Comparison of ENCODE assay signal across 24 mouse cellular contexts in the genomic region with DNA sequence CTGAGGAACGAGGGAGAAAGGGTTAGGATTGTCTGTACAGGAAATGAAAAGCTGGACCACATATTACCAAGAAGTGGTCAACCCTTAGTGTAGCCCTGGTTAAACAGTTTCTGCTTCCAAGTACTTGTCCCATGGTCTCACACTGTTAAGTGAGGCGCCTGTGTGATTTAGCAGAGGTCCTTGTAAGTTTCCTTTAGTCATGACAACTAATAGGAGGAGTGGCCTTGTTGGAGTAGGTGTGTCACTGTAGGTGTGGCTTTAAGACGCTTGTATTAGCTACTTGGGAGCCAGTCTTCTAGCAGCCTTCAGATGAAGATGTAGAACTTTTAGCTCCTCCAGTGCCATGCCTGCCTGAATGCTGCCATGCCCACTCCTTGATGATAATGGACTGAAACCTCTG. TPM values are rescaled to one million over a fixed set of nuclear protein-coding genes. Genes with fewer than 3 reads are reported as not detected.
DNase-seq lines count a peak whose midpoint lies in the region; ATAC-seq and TF ChIP-seq lines count a peak whose summit lies in the region.
"Had no signal": no experiment of that assay in that cellular context is flagged by ENCODE, and none has a peak within 500 bp of the region (broad histone marks: within the 10 kb centered on the region; RNA-seq: fewer than 3 reads in every experiment).

No protein-coding gene starts in this region.

- no peak; the same call in 1 of the 2 replicates for ATAC-seq in lung, embryonic 14.5 days (ENCODE audit: insufficient read depth)
- ATAC-seq: activated CD4-positive, CD25-positive, alpha-beta regulatory T cell, adult 4 months; forebrain, embryonic 14.5 days had no signal

- no peak for TF ChIP-seq CTCF in heart, adult 2 months (IDR thresholded peaks at IDR 0.05)
- TF ChIP-seq CTCF in lung, embryonic 14.5 days (IDR thresholded peaks at IDR 0.05; ENCODE audit: low read depth) = no peak

- no peak overlapping the region for H3K4me3 ChIP-seq in heart, adult 2 months
- H3K4me3 ChIP-seq in lung, embryonic 14.5 days (ENCODE audit: low read depth, low read length) = no peak overlapping the region
- H3K4me3 ChIP-seq: embryonic facial prominence, embryonic 15.5 days; erythroblast, embryonic 14.5 days; forebrain, embryonic 10.5 days; heart, embryonic 13.5 days; hindbrain, embryonic 15.5 days had no signal

- H3K4me2 ChIP-seq in lung, embryonic 14.5 days = no peak overlapping the region
- H3K4me2 ChIP-seq: embryonic facial prominence, embryonic 15.5 days; heart, embryonic 13.5 days; hindbrain, embryonic 15.5 days had no signal

- no peaks in the 10 kb centered on the region for H3K36me3 ChIP-seq in heart, adult 2 months (ENCODE audit: control insufficient read depth, insufficient read depth, low read length)
- no peaks in the 10 kb centered on the region for H3K36me3 ChIP-seq in lung, embryonic 14.5 days (ENCODE audit: insufficient read depth)
- H3K36me3 ChIP-seq: embryonic facial prominence, embryonic 15.5 days; forebrain, embryonic 10.5 days; heart, embryonic 13.5 days; hindbrain, embryonic 15.5 days had no signal

- intact Hi-C loops in heart, adult 2 months (cut with DNase I) = no loop called here

- H3K9ac ChIP-seq in heart, adult 2 months (ENCODE audit: low read depth, low read length) = no peak overlapping the region
- H3K9ac ChIP-seq in lung, embryonic 14.5 days = no peak overlapping the region
- H3K9ac ChIP-seq: embryonic facial prominence, embryonic 15.5 days; heart, embryonic 13.5 days; hindbrain, embryonic 15.5 days had no signal

- TF ChIP-seq EP300 in heart, adult 2 months (IDR thresholded peaks at IDR 0.05; ENCODE audit: insufficient read depth, low read depth, low read length) = no peak

- H3K79me2 ChIP-seq in heart, adult 2 months (replicated peaks; ENCODE audit: control insufficient read depth, insufficient read depth, low read length) = no peaks in the 10 kb centered on the region

- H3K27ac ChIP-seq in heart, adult 2 months = no peak overlapping the region
- no peak overlapping the region for H3K27ac ChIP-seq in lung, embryonic 14.5 days (ENCODE audit: low read depth)
- H3K27ac ChIP-seq: embryonic facial prominence, embryonic 15.5 days; forebrain, embryonic 10.5 days; heart, embryonic 13.5 days; hindbrain, embryonic 15.5 days had no signal

- H3K4me1 ChIP-seq in heart, adult 2 months (ENCODE audit: control insufficient read depth, insufficient read depth, low read length) = peaks cover 1% of the 10 kb centered on the region; the same call in 1 of the 2 replicates
- 0 out of 2 replicates have a peak, but pooled peaks cover 2% of the 10 kb centered on the region for H3K4me1 ChIP-seq in lung, embryonic 14.5 days (ENCODE audit: insufficient read depth)

- H3K9me3 ChIP-seq in lung, embryonic 14.5 days (ENCODE audit: low read depth, low read length) = no peaks in the 10 kb centered on the region
- H3K9me3 ChIP-seq: embryonic facial prominence, embryonic 15.5 days; forebrain, embryonic 10.5 days; heart, embryonic 13.5 days; hindbrain, embryonic 15.5 days had no signal

- WGBS in heart, adult 2 months = 69% methylated on average over 3 of the region's 3 CpGs
- WGBS in lung, embryonic 14.5 days = 49% methylated on average over 3 of the region's 3 CpGs

- TF ChIP-seq POLR2A in heart, adult 2 months (IDR thresholded peaks at IDR 0.05; ENCODE audit: insufficient read depth, low read depth, low read length) = no peak

- no peaks in the 10 kb centered on the region for H3K27me3 ChIP-seq in heart, adult 2 months (ENCODE audit: control insufficient read depth, insufficient read depth, low read length)
- H3K27me3 ChIP-seq in lung, embryonic 14.5 days (ENCODE audit: insufficient read depth, low read length) = no peaks in the 10 kb centered on the region
- H3K27me3 ChIP-seq: embryonic facial prominence, embryonic 15.5 days; heart, embryonic 13.5 days; hindbrain, embryonic 15.5 days had no signal

- peak; percentile 36 for DNase-seq in heart, adult 11 months
- no peak for DNase-seq in heart, adult 2 months
- peak; percentile 15 for DNase-seq in lung, embryonic 14.5 days
- DNase-seq in lung, postnatal 10 days = peak; percentile 59
- no peak for DNase-seq in right cerebral cortex, postnatal 10 days (ENCODE audit: low spot score in 2 of 2)
- no peak for DNase-seq in spleen, adult 12 weeks (ENCODE audit: low spot score)
- no peak for DNase-seq in neural tube, embryonic 10.5 days (ENCODE audit: extremely low spot score, low spot score)
- DNase-seq: embryo, embryonic 11 days had no signal

RNA-seq across cellular contexts. Expression of a gene that starts 4.5 kb away (rescaled TPM):
- not detected for total RNA-seq in heart, adult 2 months (2021)
- 5.4 TPM in 1 of 2 replicates, not detected in the other for polyA plus RNA-seq in heart, adult 2 months (2012; rRNA removed)
- polyA plus RNA-seq in lung, embryonic 14.5 days (2014; fragmentation: Nextera tagmentation; extraction: Ambion mirVana) = 1.3 and 2.2 TPM in 2 replicates
- total RNA-seq: adrenal gland, adult 2 months; adrenal gland, postnatal 25 days; common myeloid progenitor, adult 5-6 weeks; gastrocnemius, postnatal 10 days; heart, postnatal 36 days; MEL had no signal
- polyA plus RNA-seq: activated CD4-positive, CD25-positive, alpha-beta regulatory T cell, adult 4 months; adrenal gland, adult 2 months; C2C12; embryonic facial prominence, embryonic 11.5 days; erythroblast, embryonic 14.5 days; heart, embryonic 13.5 days; heart, postnatal 0 days had no signal

Comparison
In these comparisons a context has a peak if more than half of its experiments do, and no peak if none do; other contexts are left out.
1. DNase-seq: peak in heart, adult 11 months (single experiment), lung, embryonic 14.5 days (single experiment) and lung, postnatal 10 days (single experiment); none in heart, adult 2 months (0 of 2), right cerebral cortex, postnatal 10 days (0 of 2), spleen, adult 12 weeks (single experiment) and neural tube, embryonic 10.5 days (single experiment).